ENCODE assay signal across 7 mouse cellular contexts in genomic region chr14:20378313-20379061, GRCm38 (mm10). TPM values are rescaled to one million over a fixed set of nuclear protein-coding genes. Genes with fewer than 3 reads are reported as not detected.
DNase-seq lines count a peak whose midpoint lies in the region; ATAC-seq and TF ChIP-seq lines count a peak whose summit lies in the region.

No protein-coding gene starts in this region.

- no peaks in the 10 kb centered on the region for H3K9me3 ChIP-seq in G1E (replicated peaks)
- H3K9me3 ChIP-seq in heart, postnatal 0 days (replicated peaks; ENCODE audit: control insufficient read depth, low read length) = no peaks in the 10 kb centered on the region

- peaks cover 15% of the 10 kb centered on the region; the same call in 1 of the 2 replicates for H3K4me1 ChIP-seq in G1E (ENCODE audit: insufficient read depth, low read depth, low read length)
- peaks cover 4% of the 10 kb centered on the region; the same call in 1 of the 2 replicates for H3K4me1 ChIP-seq in heart, postnatal 0 days (ENCODE audit: control insufficient read depth, insufficient read depth)

- no peak for TF ChIP-seq EP300 in heart, postnatal 0 days (IDR thresholded peaks at IDR 0.05; ENCODE audit: low read depth)

- DNase-seq in CD4-positive, CD25-positive, alpha-beta regulatory T cell, adult 2 months (ENCODE audit: low read depth, low spot score) = peak; percentile 86
- DNase-seq in G1E (ENCODE audit: low spot score) (peak; percentile 29), liver (peak; percentile 60)
- peak; percentile 36 to 40 for DNase-seq in cerebellum, postnatal 36 days
- peak; percentile 81 for DNase-seq in heart, postnatal 0 days (ENCODE audit: low spot score)
- peak; percentile 69 for DNase-seq in thymus, postnatal 25 days

- 0 out of 2 replicates have a peak, but pooled peaks have one; percentile 25 for TF ChIP-seq CTCF in G1E (IDR thresholded peaks at IDR 0.05; ENCODE audit: low read depth, low read length)
- TF ChIP-seq CTCF in heart, postnatal 0 days (IDR thresholded peaks at IDR 0.05; ENCODE audit: low read depth) = peak; percentile 73

- 33% methylated on average over 13 of the region's 13 CpGs for WGBS in heart, postnatal 0 days

- ATAC-seq in G1E (ENCODE audit: extremely low read depth, insufficient number of reproducible peaks, low FRiP score, poor library complexity, severe bottlenecking) = peak; percentile 28; the same call in 1 of the 2 replicates
- ATAC-seq in heart, postnatal 0 days (ENCODE audit: insufficient read depth, low read depth) = peak; percentile 88
- peak; percentile 91 for ATAC-seq in monocyte, adult 5-6 weeks (replicated peaks; ENCODE audit: insufficient number of reproducible peaks, low FRiP score, low TSS enrichment, poor library complexity, severe bottlenecking)

- peaks cover 85% of the 10 kb centered on the region for H3K36me3 ChIP-seq in G1E (replicated peaks)
- H3K36me3 ChIP-seq in heart, postnatal 0 days (replicated peaks; ENCODE audit: control insufficient read depth, insufficient read depth, low read length) = peaks cover 47% of the 10 kb centered on the region

- no peak overlapping the region for H3K9ac ChIP-seq in heart, postnatal 0 days (replicated peaks; ENCODE audit: low read depth, low read length)

- peak overlapping the region; percentile 39; the same call in 1 of the 2 replicates for H3K27ac ChIP-seq in heart, postnatal 0 days (ENCODE audit: low read depth)

- no peaks in the 10 kb centered on the region for H3K27me3 ChIP-seq in G1E (ENCODE audit: insufficient read depth, low read length)
- no peaks in the 10 kb centered on the region for H3K27me3 ChIP-seq in heart, postnatal 0 days (ENCODE audit: control insufficient read depth, insufficient read depth, low read length)

- no peak overlapping the region for H3K4me3 ChIP-seq in G1E (ENCODE audit: low read depth, low read length)
- no peak overlapping the region for H3K4me3 ChIP-seq in heart, postnatal 0 days (ENCODE audit: low read depth, low read length)

- peak overlapping the region; percentile 15; the same call in 1 of the 2 replicates for H3K4me2 ChIP-seq in heart, postnatal 0 days (ENCODE audit: low read depth, low read length)

RNA-seq across cellular contexts. Expression of gene Dnajc9, which starts 10.2 kb away (rescaled TPM):
- total RNA-seq in G1E (2014; fragmentation: Nextera tagmentation) = 83.3 and 105 TPM in 2 replicates
- 222 and 259 TPM in 2 replicates for total RNA-seq in G1E (2017)
- polyA plus RNA-seq in G1E (2012) = 129 and 178 TPM in 2 replicates
- 20.6 and 41.9 TPM in 2 replicates for total RNA-seq in heart, postnatal 0 days (2014; rRNA removed; ENCODE audit: low replicate concordance)
- 41.4 and 44.7 TPM in 2 replicates for polyA plus RNA-seq in heart, postnatal 0 days (2015; fragmentation: Nextera tagmentation; extraction: Ambion mirVana)
- 58.2 to 124 TPM (median 61.8 TPM) in 3 replicates for total RNA-seq in monocyte, adult 5-6 weeks (2017)

RNA-seq across cellular contexts. Expression of gene Mrps16, which starts 14.9 kb away (rescaled TPM):
- 23.9 and 25.8 TPM in 2 replicates for total RNA-seq in G1E (2014; fragmentation: Nextera tagmentation)
- total RNA-seq in G1E (2017) = 73.6 and 106 TPM in 2 replicates
- polyA plus RNA-seq in G1E (2012) = 28.6 and 35.8 TPM in 2 replicates
- 67.4 and 79.3 TPM in 2 replicates for total RNA-seq in heart, postnatal 0 days (2014; rRNA removed; ENCODE audit: low replicate concordance)
- 122 and 127 TPM in 2 replicates for polyA plus RNA-seq in heart, postnatal 0 days (2015; fragmentation: Nextera tagmentation; extraction: Ambion mirVana)
- 24.2 to 43.4 TPM (median 27.0 TPM) in 3 replicates for total RNA-seq in monocyte, adult 5-6 weeks (2017)

RNA-seq across cellular contexts. Expression of gene Fam149b, which starts 30.5 kb away (rescaled TPM):
- total RNA-seq in G1E (2014; fragmentation: Nextera tagmentation) (38.5 and 42.3 TPM in 2 replicates), G1E (2017) (27.4 and 29.9 TPM in 2 replicates)
- 12.2 and 15.6 TPM in 2 replicates for polyA plus RNA-seq in G1E (2012)
- 43.7 and 49.4 TPM in 2 replicates for total RNA-seq in heart, postnatal 0 days (2014; rRNA removed; ENCODE audit: low replicate concordance)
- polyA plus RNA-seq in heart, postnatal 0 days (2015; fragmentation: Nextera tagmentation; extraction: Ambion mirVana) = 16.5 and 19.1 TPM in 2 replicates
- total RNA-seq in monocyte, adult 5-6 weeks (2017) = 14.5 to 42.0 TPM (median 34.5 TPM) in 3 replicates

RNA-seq across cellular contexts. Expression of gene Ecd, which starts 30.6 kb away (rescaled TPM):
- 66.1 and 79.6 TPM in 2 replicates for total RNA-seq in G1E (2014; fragmentation: Nextera tagmentation)
- total RNA-seq in G1E (2017) = 62.5 and 63.9 TPM in 2 replicates
- polyA plus RNA-seq in G1E (2012) = 56.6 and 58.0 TPM in 2 replicates
- 19.1 and 38.5 TPM in 2 replicates for total RNA-seq in heart, postnatal 0 days (2014; rRNA removed; ENCODE audit: low replicate concordance)
- polyA plus RNA-seq in heart, postnatal 0 days (2015; fragmentation: Nextera tagmentation; extraction: Ambion mirVana) = 23.2 and 24.3 TPM in 2 replicates
- 30.8 to 39.0 TPM (median 37.4 TPM) in 3 replicates for total RNA-seq in monocyte, adult 5-6 weeks (2017)

Comparison
In these comparisons a context has a peak if more than half of its experiments do, and no peak if none do; other contexts are left out.
1. DNase-seq: peak in every context shown above with its lines; median percentile 86 in CD4-positive, CD25-positive, alpha-beta regulatory T cell, adult 2 months; 81 in heart, postnatal 0 days; 69 in thymus, postnatal 25 days; 60 in liver; 38 in cerebellum, postnatal 36 days; 29 in G1E.
2. ATAC-seq: peak in every context shown above with its lines; median percentile 91 in monocyte, adult 5-6 weeks; 88 in heart, postnatal 0 days; 28 in G1E.